Mouse (Mus musculus) kidney, adult 2 months (tissue): ENCODE results near the gene Cdc42se1.

ENCODE experiments used
- CTCF ChIP-seq: fragments of 200-500 bp; conservative IDR thresholded peaks from 2 replicates; pipeline ENCODE4 v1.5.1; 2011; ENCODE audit warnings: low read depth, mild to moderate bottlenecking, control low read depth, low read length, moderate library complexity, mixed read lengths; ENCODE audit not compliant: insufficient read depth, insufficient read length
- POLR2A ChIP-seq: fragments of 200-500 bp; IDR thresholded peaks from one replicate; pipeline ENCODE4 v1.6.1; 2011; ENCODE audit warnings: low read depth, low read length, control low read depth

DNA sequence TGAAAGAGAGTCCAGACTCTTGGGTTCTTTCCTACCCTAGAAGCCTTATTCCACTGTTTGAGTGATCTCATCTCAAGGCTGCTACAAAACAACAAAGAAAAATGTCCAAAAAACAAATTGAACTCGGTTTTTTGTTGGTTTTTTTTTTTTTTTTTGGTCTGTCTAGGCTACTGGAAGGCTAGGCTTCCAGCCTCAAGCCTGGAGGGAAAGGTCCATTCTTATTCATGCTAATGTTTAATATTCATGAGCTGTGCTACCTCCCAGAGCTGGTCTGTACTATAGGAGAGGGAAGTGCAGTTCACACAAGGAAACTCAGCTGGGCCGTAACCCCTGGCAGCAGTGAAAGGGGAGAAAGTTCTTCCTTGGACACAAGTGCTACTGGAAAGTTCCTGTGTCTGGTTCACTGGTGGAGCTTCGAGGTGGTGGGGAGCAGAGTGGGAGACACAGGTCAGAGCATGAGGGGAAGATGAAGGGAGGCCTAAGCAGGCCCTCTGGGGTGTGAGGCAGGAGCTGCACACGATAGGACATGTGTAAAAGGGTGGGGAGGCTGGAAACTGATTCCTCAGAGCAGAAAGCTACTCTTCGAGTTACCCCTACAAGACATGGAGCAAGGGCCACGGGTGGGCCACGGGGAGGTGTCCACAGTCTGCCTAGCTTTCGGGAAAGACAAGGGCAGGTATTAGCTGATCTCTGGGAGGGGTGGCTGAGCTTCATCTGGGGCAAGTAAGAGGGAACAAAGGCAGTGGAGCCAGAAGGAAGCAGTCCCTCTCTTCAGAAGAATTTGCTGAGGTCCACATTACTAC is 2.2 kb downstream of the Cdc42se1 start:
- TF ChIP-seq CTCF: no peak
- TF ChIP-seq POLR2A: no peak
